ENCODE assay signal across 1 mouse cellular context in the genomic region with DNA sequence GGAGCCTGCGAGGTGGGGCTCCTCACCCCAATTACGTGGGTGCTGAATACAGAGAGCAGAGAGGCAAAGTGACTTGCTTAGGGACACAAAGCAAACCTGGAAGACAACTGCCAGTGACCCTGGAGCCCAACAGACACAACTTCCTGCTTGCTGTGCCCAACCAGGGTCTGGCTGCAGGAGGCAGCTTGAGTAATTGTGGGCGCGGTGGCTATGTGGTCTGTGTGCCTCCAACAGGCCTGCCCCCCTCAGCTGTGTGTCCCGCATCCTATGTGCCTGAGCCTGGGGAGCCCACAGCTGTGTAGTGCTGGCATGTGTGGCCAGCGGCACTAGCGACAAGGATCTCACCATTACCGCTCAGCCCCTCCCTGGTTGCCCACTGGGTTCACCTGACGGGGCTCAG.
TF ChIP-seq lines count a peak whose summit lies in the region.

No protein-coding gene starts in this region.

TF ChIP-seq in ES-E14, 5 proteins besides CTCF, POLR2A, EP300 and RAD21:
- no peak for TF ChIP-seq CHD2 (IDR thresholded peaks at IDR 0.05; ENCODE audit: low read depth, low read length)
- no peak for TF ChIP-seq HCFC1 (IDR thresholded peaks at IDR 0.05; ENCODE audit: borderline replicate concordance, insufficient read depth, low read length)
- TF ChIP-seq ZNF384 (IDR thresholded peaks at IDR 0.05; ENCODE audit: low read depth, low read length) = no peak
- TF ChIP-seq MAFK (IDR thresholded peaks at IDR 0.05; ENCODE audit: insufficient read depth, low read depth, low read length) = no peak
- TF ChIP-seq ZC3H11A (IDR thresholded peaks at IDR 0.05; ENCODE audit: borderline replicate concordance, low read depth, low read length) = no peak
